Mouse (Mus musculus) heart, postnatal 0 days (tissue): ENCODE data around the gene Mcts2. TPM values are rescaled to one million over a fixed set of nuclear protein-coding genes. Genes with fewer than 3 reads are reported as not detected.

Experiments
- ATAC-seq: fragments of 200-750 bp; cut with Nextera tagmentation; 2 replicates; pipeline ENCODE4 v1.8.0; 2017; ENCODE audit warnings: low read depth, moderate number of reproducible peaks, moderate library complexity; ENCODE audit not compliant: insufficient read depth
- DNase-seq: peaks from one replicate; pipeline ENCODE4 v3.0.0-alpha.2; 2016; ENCODE audit warnings: low spot score
- H3K27ac ChIP-seq: fragments of 300-500 bp; sonication (generic); 2 replicates; pipeline ENCODE4 v1.5.1; 2014; ENCODE audit warnings: low read depth, mild to moderate bottlenecking
- H3K27me3 ChIP-seq: fragments of 300-500 bp; sonication (generic); 2 replicates; pipeline ENCODE4 v1.6.1; 2014; ENCODE audit warnings: low read length, mixed read lengths; ENCODE audit not compliant: control insufficient read depth, insufficient read depth
- H3K36me3 ChIP-seq: fragments of 300-500 bp; sonication (generic); replicated peaks from 2 replicates; pipeline ENCODE4 v1.6.1; 2014; ENCODE audit warnings: low read length, mixed read lengths; ENCODE audit not compliant: control insufficient read depth, insufficient read depth
- H3K4me1 ChIP-seq: fragments of 300-500 bp; sonication (generic); 2 replicates; pipeline ENCODE4 v1.6.1; 2014; ENCODE audit warnings: antibody characterized with exemption; ENCODE audit not compliant: control insufficient read depth, insufficient read depth
- H3K4me2 ChIP-seq: fragments of 300-500 bp; sonication (generic); 2 replicates; pipeline ENCODE4 v1.6.1; 2014; ENCODE audit warnings: low read depth, mild to moderate bottlenecking, low read length, moderate library complexity
- H3K4me3 ChIP-seq: fragments of 300-500 bp; sonication (generic); 2 replicates; pipeline ENCODE4 v1.5.1; 2014; ENCODE audit warnings: low read depth, low read length
- H3K9ac ChIP-seq: fragments of 300-500 bp; sonication (generic); replicated peaks from 2 replicates; pipeline ENCODE4 v1.6.1; 2014; ENCODE audit warnings: low read depth, low read length, mixed read lengths
- H3K9me3 ChIP-seq: fragments of 300-500 bp; sonication (generic); replicated peaks from 2 replicates; pipeline ENCODE4 v1.6.1; 2016; ENCODE audit warnings: low read length; ENCODE audit not compliant: control insufficient read depth
- CTCF ChIP-seq: IDR thresholded peaks from 2 replicates; pipeline ENCODE4 v1.5.1; 2016; ENCODE audit warnings: antibody characterized with exemption, control low read depth, low read depth
- EP300 ChIP-seq: IDR thresholded peaks from 2 replicates; pipeline ENCODE4 v1.6.1; 2016; ENCODE audit warnings: antibody characterized with exemption, low read depth
- WGBS: fragments of 180-500 bp; shearing (Covaris S2); extraction: QIAGEN DNeasy Blood & Tissue Kit; methylation state at CpG from one replicate; pipeline ENCODE4 v1.1.7; 2014; 5-methylcytosine and 5-hydroxymethylcytosine counted together
- polyA plus RNA-seq: library from polyadenylated mRNA; unstranded; fragments of >200 nt; fragmentation: Nextera tagmentation; extraction: Ambion mirVana; gene quantifications from 2 replicates; pipeline ENCODE4 v1.2.1, GENCODE M21; 2015
- total RNA-seq: library from RNA; depleted of rRNA; stranded (reverse); fragments of >200 nt; gene quantifications from 2 replicates; pipeline ENCODE4 v1.2.3, GENCODE M21; 2014; ENCODE audit warnings: low replicate concordance; rRNA removed

Mcts2 gene
- total and polyA plus RNA-seq, 2 experiments from 2014 or later = 6.5 to 31.6 TPM

- DNase-seq = no peak
- Histone ChIP-seq H3K27me3 (no peaks in the 10 kb centered on the region), H3K4me1 (peaks cover 18% of the 10 kb centered on the region), H3K9ac (no peak overlapping the region), H3K9me3 (no peaks in the 10 kb centered on the region), H3K27ac (no peak overlapping the region), H3K4me2 (no peak overlapping the region), H3K36me3 (no peaks in the 10 kb centered on the region), H3K4me3 (no peak overlapping the region)
- TF ChIP-seq EP300 = no peak
- no peak for ATAC-seq
- 88% methylated on average over 2 of the region's 2 CpGs for WGBS
Observed at GRCm38 (mm10) chr2:152733201-152733600, 46.4 kb downstream of the Mcts2 start.

GRCm38 (mm10) chr2:152734501-152734900 is 47.7 kb downstream of the Mcts2 start:
- no peak for ATAC-seq

GRCm38 (mm10) chr2:152734984-152735383 is 48.1 kb downstream of the Mcts2 start:
- Histone ChIP-seq H3K9me3 (no peaks in the 10 kb centered on the region), H3K27ac (peak overlapping the region; percentile 89), H3K4me2 (peak overlapping the region; percentile 73), H3K36me3 (no peaks in the 10 kb centered on the region), H3K4me3 (peak overlapping the region; percentile 71), H3K27me3 (no peaks in the 10 kb centered on the region), H3K9ac (peak overlapping the region; percentile 34), H3K4me1 (peaks cover 10% of the 10 kb centered on the region)
- ATAC-seq (peak; percentile 80), DNase-seq (peak; percentile 97)
- TF ChIP-seq CTCF (no peak), EP300 (peak; percentile 73; the same call in 1 of the 2 replicates)
- under 1% methylated on average over 28 of the region's 28 CpGs for WGBS

More at GRCm38 (mm10) chr2:152734501-152734900, 47.7 kb downstream of the Mcts2 start:
- H3K27me3 ChIP-seq = no peaks in the 10 kb centered on the region
- no peaks in the 10 kb centered on the region for H3K9me3 ChIP-seq
- DNase-seq = no peak
- TF ChIP-seq EP300 (no peak), CTCF (no peak)
- WGBS = 24% methylated on average over 10 of the region's 10 CpGs
- H3K4me3 ChIP-seq = peak overlapping the region; percentile 71
- no peaks in the 10 kb centered on the region for H3K36me3 ChIP-seq
- H3K9ac ChIP-seq = no peak overlapping the region
- peak overlapping the region; percentile 75 for H3K27ac ChIP-seq
- H3K4me1 ChIP-seq = peaks cover 15% of the 10 kb centered on the region
- peak overlapping the region; percentile 73 for H3K4me2 ChIP-seq

- no peaks in the 10 kb centered on the region for H3K27me3 ChIP-seq
- no peaks in the 10 kb centered on the region for H3K36me3 ChIP-seq
- ATAC-seq = peak; percentile 71
- no peak for TF ChIP-seq EP300
- TF ChIP-seq CTCF = no peak
- WGBS = under 1% methylated on average over 28 of the region's 28 CpGs
- H3K4me3 ChIP-seq = peak within 1 kb of the TSS; percentile 71
- H3K4me1 ChIP-seq = peaks cover 10% of the 10 kb centered on the region
- peak within 1 kb of the TSS; percentile 89 for H3K27ac ChIP-seq
- peak within 1 kb of the TSS; percentile 79 for H3K9ac ChIP-seq
- peak within 1 kb of the TSS; percentile 73 for H3K4me2 ChIP-seq
- DNase-seq = peak; percentile 94
- H3K9me3 ChIP-seq = no peaks in the 10 kb centered on the region
Observed at GRCm38 (mm10) chr2:152736090-152736601, 49.3 kb downstream of the Mcts2 start, which contains the start of gene Id1. Gene Id1 (plus strand): TSS chr2:152736251.

- Histone ChIP-seq H3K4me2 (peak overlapping the region; percentile 73), H3K27me3 (no peaks in the 10 kb centered on the region), H3K9ac (peak overlapping the region; percentile 79), H3K9me3 (no peaks in the 10 kb centered on the region), H3K4me1 (peaks cover 16% of the 10 kb centered on the region), H3K4me3 (peak overlapping the region; percentile 71), H3K27ac (peak overlapping the region; percentile 89), H3K36me3 (no peaks in the 10 kb centered on the region)
- 2% methylated on average over 22 of the region's 22 CpGs for WGBS
- DNase-seq (no peak), ATAC-seq (no peak)
- TF ChIP-seq CTCF (no peak), EP300 (no peak)
Observed at GRCm38 (mm10) chr2:152736748-152737147, 49.9 kb downstream of the Mcts2 start.

Other genes starting within 250 kb of the Mcts2 start
- not detected in 2 replicates for gene Defb23, start 222.4 kb upstream of the Mcts2 start, total RNA-seq
- not detected in 2 replicates for gene Defb23, start 222.4 kb upstream of the Mcts2 start, polyA plus RNA-seq
- not detected in 2 replicates for gene Defb20, start 210.0 kb upstream of the Mcts2 start, total RNA-seq
- not detected in 2 replicates for gene Defb20, start 210.0 kb upstream of the Mcts2 start, polyA plus RNA-seq
- gene Defb22, start 196.9 kb upstream of the Mcts2 start, total RNA-seq = not detected in 2 replicates
- gene Defb22, start 196.9 kb upstream of the Mcts2 start, polyA plus RNA-seq = not detected in 2 replicates
- not detected in 2 replicates for gene Defb26, start 175.3 kb upstream of the Mcts2 start, total RNA-seq
- not detected in 2 replicates for gene Defb26, start 175.3 kb upstream of the Mcts2 start, polyA plus RNA-seq
- gene Defb28, start 168.8 kb upstream of the Mcts2 start, total RNA-seq = not detected in 2 replicates
- not detected in 2 replicates for gene Defb28, start 168.8 kb upstream of the Mcts2 start, polyA plus RNA-seq
- not detected in 2 replicates for gene Defb29, start 146.9 kb upstream of the Mcts2 start, total RNA-seq
- gene Defb29, start 146.9 kb upstream of the Mcts2 start, polyA plus RNA-seq = not detected in 2 replicates
- gene Gm17416, start 117.7 kb upstream of the Mcts2 start, total RNA-seq = not detected in 2 replicates
- not detected in 2 replicates for gene Gm17416, start 117.7 kb upstream of the Mcts2 start, polyA plus RNA-seq
- gene Defb21, start 114.3 kb upstream of the Mcts2 start, total RNA-seq = not detected in 2 replicates
- gene Defb21, start 114.3 kb upstream of the Mcts2 start, polyA plus RNA-seq = not detected in 2 replicates
- gene Defb19, start 106.7 kb upstream of the Mcts2 start, total RNA-seq = not detected in 2 replicates
- 2.2 and 2.6 TPM in 2 replicates for gene Defb19, start 106.7 kb upstream of the Mcts2 start, polyA plus RNA-seq
- gene Defb45, start 87.6 kb upstream of the Mcts2 start, total RNA-seq = not detected in 2 replicates
- gene Defb45, start 87.6 kb upstream of the Mcts2 start, polyA plus RNA-seq = not detected in 2 replicates
- not detected in 2 replicates for gene Defb36, start 82.7 kb upstream of the Mcts2 start, total RNA-seq
- not detected in 2 replicates for gene Defb36, start 82.7 kb upstream of the Mcts2 start, polyA plus RNA-seq
- not detected in 2 replicates for gene Defb25, start 64.0 kb upstream of the Mcts2 start, total RNA-seq
- 0.53 and 0.54 TPM in 2 replicates for gene Defb25, start 64.0 kb upstream of the Mcts2 start, polyA plus RNA-seq
- gene Rem1, start 60.1 kb upstream of the Mcts2 start, total RNA-seq = 4.8 and 12.5 TPM in 2 replicates
- gene Rem1, start 60.1 kb upstream of the Mcts2 start, polyA plus RNA-seq = 10.2 TPM in 2 replicates
- 68.6 and 72.9 TPM in 2 replicates for gene H13, start 17.6 kb upstream of the Mcts2 start, total RNA-seq
- 53.4 and 55.0 TPM in 2 replicates for gene H13, start 17.6 kb upstream of the Mcts2 start, polyA plus RNA-seq
- 146 and 188 TPM in 2 replicates for gene Id1, start 49.2 kb downstream of the Mcts2 start, total RNA-seq
- 46.7 and 59.3 TPM in 2 replicates for gene Id1, start 49.2 kb downstream of the Mcts2 start, polyA plus RNA-seq
- 13.4 and 29.9 TPM in 2 replicates for gene Cox4i2, start 67.1 kb downstream of the Mcts2 start, total RNA-seq
- 17.0 and 21.4 TPM in 2 replicates for gene Cox4i2, start 67.1 kb downstream of the Mcts2 start, polyA plus RNA-seq
- 60.9 and 75.6 TPM in 2 replicates for gene Bcl2l1, start 144.7 kb downstream of the Mcts2 start, total RNA-seq
- 34.5 and 35.0 TPM in 2 replicates for gene Bcl2l1, start 144.7 kb downstream of the Mcts2 start, polyA plus RNA-seq
- 8.1 and 13.6 TPM in 2 replicates for gene Tpx2, start 160.9 kb downstream of the Mcts2 start, total RNA-seq
- 15.0 and 15.1 TPM in 2 replicates for gene Tpx2, start 160.9 kb downstream of the Mcts2 start, polyA plus RNA-seq
- gene Mylk2, start 224.3 kb downstream of the Mcts2 start, total RNA-seq = not detected in 2 replicates
- gene Mylk2, start 224.3 kb downstream of the Mcts2 start, polyA plus RNA-seq = 0.15 and 0.16 TPM in 2 replicates
- 4.5 and 8.6 TPM in 2 replicates for gene Foxs1, start 246.2 kb downstream of the Mcts2 start, total RNA-seq
- gene Foxs1, start 246.2 kb downstream of the Mcts2 start, polyA plus RNA-seq = 8.2 and 8.4 TPM in 2 replicates